Mouse (Mus musculus) spleen, adult 2 months (tissue): ENCODE measurements around the gene Rab25.

ENCODE experiments used
- CTCF ChIP-seq: fragments of 200-500 bp; IDR thresholded peaks from 2 replicates; pipeline ENCODE4 v1.5.1; 2011; ENCODE audit warnings: mild to moderate bottlenecking, inconsistent platforms; ENCODE audit not compliant: insufficient read depth, insufficient read length, insufficient replicate concordance; ENCODE audit errors: extremely low read depth
- POLR2A ChIP-seq: fragments of 200-500 bp; IDR thresholded peaks from 2 replicates; pipeline ENCODE4 v1.6.1; 2011; ENCODE audit warnings: low read depth, low read length, inconsistent platforms

DNA sequence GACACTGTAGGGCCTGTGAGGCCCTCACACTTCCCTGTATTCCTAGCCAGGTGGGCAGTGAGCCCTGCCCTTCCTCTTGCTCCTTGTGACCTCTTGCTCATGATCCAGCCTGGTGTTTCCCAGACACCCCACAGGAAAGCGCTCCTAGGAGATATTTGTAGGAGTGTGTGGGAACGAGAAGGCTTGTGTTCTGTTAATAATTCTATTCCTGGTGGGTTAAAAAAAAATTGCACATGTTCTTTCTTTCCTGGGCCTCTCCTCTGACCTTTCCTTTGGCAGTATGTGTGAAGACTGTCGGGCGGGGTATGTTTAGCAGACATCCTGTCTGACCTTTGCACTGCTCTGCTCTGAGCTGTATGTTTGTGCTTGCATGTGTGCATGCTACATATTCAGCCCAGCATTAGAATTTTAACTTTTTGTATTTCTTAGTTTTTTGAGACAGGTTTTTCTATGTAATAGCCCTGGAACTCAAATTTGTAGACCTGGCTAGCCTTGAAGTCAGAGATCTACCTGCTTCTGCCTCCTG lies 18.5 kb upstream of the Rab25 start:
- no peak for TF ChIP-seq CTCF
- no peak for TF ChIP-seq POLR2A
